Mouse (Mus musculus) neural tube, embryonic 11.5 days (tissue): ENCODE measurements around the gene D17H6S53E. TPM values are rescaled to one million over a fixed set of nuclear protein-coding genes. Genes with fewer than 3 reads are reported as not detected.
A peak's percentile ranks its signal among the peaks of the same experiment; 100 is the strongest.

Experiments used
- ATAC-seq: fragments of 200-750 bp; cut with Nextera tagmentation; 2 replicates; pipeline ENCODE4 v1.8.0; 2017; ENCODE audit warnings: moderate number of reproducible peaks, mild to moderate bottlenecking, moderate TSS enrichment, moderate library complexity; ENCODE audit not compliant: insufficient read depth, low FRiP score, low TSS enrichment
- DNase-seq: peaks from one replicate; pipeline ENCODE4 v3.0.0-alpha.2; 2015; ENCODE audit warnings: low spot score
- H3K27ac ChIP-seq: fragments of 300-500 bp; sonication (generic); 2 replicates; pipeline ENCODE4 v1.5.1; 2014; ENCODE audit warnings: low read depth, mild to moderate bottlenecking, low read length
- H3K27me3 ChIP-seq: fragments of 300-500 bp; sonication (generic); 2 replicates; pipeline ENCODE4 v1.6.1; 2014; ENCODE audit warnings: mild to moderate bottlenecking, low read length, mixed read lengths; ENCODE audit not compliant: control insufficient read depth, insufficient read depth
- H3K36me3 ChIP-seq: fragments of 300-500 bp; sonication (generic); 2 replicates; pipeline ENCODE4 v1.6.1; 2014; ENCODE audit warnings: mild to moderate bottlenecking, low read length, moderate library complexity, mixed read lengths; ENCODE audit not compliant: control insufficient read depth, insufficient read depth
- H3K4me1 ChIP-seq: fragments of 300-500 bp; sonication (generic); 2 replicates; pipeline ENCODE4 v1.6.1; 2014; ENCODE audit warnings: low read length, mixed read lengths; ENCODE audit not compliant: control insufficient read depth, insufficient read depth
- H3K4me2 ChIP-seq: fragments of 300-500 bp; sonication (generic); 2 replicates; pipeline ENCODE4 v1.6.1; 2014; ENCODE audit warnings: low read depth, mild to moderate bottlenecking, moderate library complexity
- H3K4me3 ChIP-seq: fragments of 300-500 bp; sonication (generic); 2 replicates; pipeline ENCODE4 v1.5.1; 2014; ENCODE audit warnings: low read depth, low read length
- H3K9ac ChIP-seq: fragments of 300-500 bp; sonication (generic); 2 replicates; pipeline ENCODE4 v1.6.1; 2014; ENCODE audit warnings: mild to moderate bottlenecking, low read length
- H3K9me3 ChIP-seq: fragments of 300-500 bp; sonication (generic); 2 replicates; pipeline ENCODE4 v1.6.1; 2016; ENCODE audit warnings: low read length; ENCODE audit not compliant: control insufficient read depth
- WGBS: fragments of 180-500 bp; shearing (Covaris S2); extraction: QIAGEN DNeasy Blood & Tissue Kit; methylation state at CpG from one replicate; pipeline ENCODE4 v1.1.7; 2014; 5-methylcytosine and 5-hydroxymethylcytosine counted together
- polyA plus RNA-seq: library from polyadenylated mRNA; unstranded; fragments of >200 nt; fragmentation: Nextera tagmentation; extraction: Ambion mirVana; gene quantifications from 2 replicates; pipeline ENCODE4 v1.2.1, GENCODE M21; 2014

Gene D17H6S53E
- polyA plus RNA-seq, 1 experiment from 2014 or later = 7.0 TPM

- no peaks in the 10 kb centered on the region for H3K4me1 ChIP-seq
- 79% methylated on average over 3 of the region's 3 CpGs for WGBS
- no peak overlapping the region for H3K27ac ChIP-seq
- no peak for ATAC-seq
- H3K27me3 ChIP-seq = no peaks in the 10 kb centered on the region
- DNase-seq = no peak
- H3K36me3 ChIP-seq = no peaks in the 10 kb centered on the region
- no peak overlapping the region for H3K4me3 ChIP-seq
- no peaks in the 10 kb centered on the region for H3K9me3 ChIP-seq
- no peak overlapping the region for H3K4me2 ChIP-seq
- H3K9ac ChIP-seq = no peak overlapping the region
Observed at GRCm38 (mm10) chr17:35083929-35084497, 42.2 kb upstream of the D17H6S53E start.

- Histone ChIP-seq H3K4me1 (peaks cover 5% of the 10 kb centered on the region; the same call in 1 of the 2 replicates), H3K27ac (no peak within 1 kb of the TSS), H3K9ac (no peak within 1 kb of the TSS), H3K27me3 (no peaks in the 10 kb centered on the region), H3K9me3 (no peaks in the 10 kb centered on the region), H3K4me2 (no peak within 1 kb of the TSS), H3K36me3 (no peaks in the 10 kb centered on the region), H3K4me3 (no peak within 1 kb of the TSS)
- 84% methylated on average over 7 of the region's 7 CpGs for WGBS
- DNase-seq (no peak), ATAC-seq (no peak)
Observed at GRCm38 (mm10) chr17:35085208-35085865, 40.8 kb upstream of the D17H6S53E start, which contains the start of gene Ly6g6f. Gene Ly6g6f (minus strand): TSS chr17:35085610.

DNA sequence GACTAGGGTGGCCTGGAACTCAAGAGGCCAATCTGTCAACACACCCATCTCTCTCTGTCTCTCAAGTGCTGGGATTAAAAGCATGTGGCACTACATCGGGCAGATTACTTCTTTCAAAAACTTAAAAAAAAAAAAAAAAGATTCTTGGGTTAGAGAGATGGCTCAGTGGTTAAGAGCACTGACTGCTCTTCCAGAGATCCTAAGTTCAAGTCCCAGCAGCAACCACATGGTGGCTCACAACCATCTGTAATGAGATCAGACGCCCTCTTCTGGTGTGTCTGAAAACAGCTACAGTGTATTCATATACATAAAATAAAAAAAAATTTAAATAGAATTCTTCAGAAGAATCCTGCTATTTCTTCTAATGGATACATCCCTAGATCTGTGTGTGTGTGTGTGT is 38.0 kb upstream of the D17H6S53E start:
- H3K4me3 ChIP-seq = no peak overlapping the region
- DNase-seq (no peak), ATAC-seq (no peak)
- H3K27me3 ChIP-seq = no peaks in the 10 kb centered on the region
- no peak overlapping the region for H3K27ac ChIP-seq
- peaks cover 3% of the 10 kb centered on the region; the same call in 1 of the 2 replicates for H3K36me3 ChIP-seq
- H3K4me1 ChIP-seq = peaks cover 6% of the 10 kb centered on the region; the same call in 1 of the 2 replicates
- H3K9ac ChIP-seq = no peak overlapping the region
- no peak overlapping the region for H3K4me2 ChIP-seq
- no peaks in the 10 kb centered on the region for H3K9me3 ChIP-seq
- WGBS = 50% methylated on average over 2 of the region's 2 CpGs

DNA sequence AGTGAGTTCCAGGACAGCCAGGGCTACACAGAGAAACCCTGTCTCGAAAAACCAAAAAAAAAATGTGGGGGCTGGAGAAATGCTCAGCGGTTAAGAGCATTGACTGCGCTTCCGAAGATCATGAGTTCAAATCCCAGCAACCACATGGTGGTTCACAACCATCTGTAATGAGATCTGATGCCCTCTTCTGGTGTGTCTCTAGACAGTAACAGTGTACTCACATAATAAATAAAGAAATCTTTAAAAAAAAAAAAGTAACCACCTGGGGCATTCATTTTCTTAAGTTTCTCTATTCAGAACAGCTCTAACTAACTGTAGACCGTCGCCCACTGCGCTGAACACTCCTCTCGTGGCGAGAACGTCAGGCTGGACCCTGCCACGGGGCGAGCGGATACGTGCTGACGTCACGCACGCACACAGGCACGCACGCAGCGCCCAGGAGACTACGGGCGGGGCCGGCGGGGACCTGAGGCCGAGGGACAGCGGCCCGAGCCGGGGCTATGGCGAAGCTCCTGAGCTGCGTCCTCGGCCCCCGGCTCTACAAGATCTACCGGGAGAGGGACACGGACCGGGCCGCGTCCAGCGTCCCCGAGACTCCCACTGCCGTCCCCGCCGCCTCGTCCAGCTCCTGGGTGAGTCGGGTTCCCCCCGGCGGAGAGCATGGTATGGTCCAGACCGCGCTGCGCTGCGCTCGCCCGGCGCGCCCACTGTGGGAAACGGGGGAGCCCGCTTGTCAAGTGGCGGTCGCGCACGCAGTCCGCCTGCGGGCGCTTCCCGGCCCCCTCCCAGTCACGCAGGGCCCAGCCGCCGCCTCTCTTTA is 37.1 kb upstream of the D17H6S53E start, which contains the start of gene Abhd16a:
Gene Abhd16a (plus strand): TSS at position 439 of the 820 bp plus-strand sequence.
- 3% methylated on average over 67 of the region's 67 CpGs for WGBS
- Histone ChIP-seq H3K4me2 (peak within 1 kb of the TSS; percentile 66), H3K4me3 (peak within 1 kb of the TSS; percentile 60), H3K27ac (peak within 1 kb of the TSS; percentile 94), H3K27me3 (no peaks in the 10 kb centered on the region), H3K9me3 (no peaks in the 10 kb centered on the region), H3K4me1 (peaks cover 6% of the 10 kb centered on the region; the same call in 1 of the 2 replicates), H3K36me3 (peaks cover 3% of the 10 kb centered on the region; the same call in 1 of the 2 replicates), H3K9ac (peak within 1 kb of the TSS; percentile 93)
- ATAC-seq = peak; percentile 98
- peak; percentile 97 for DNase-seq

GRCm38 (mm10) chr17:35090166-35090932 is 35.8 kb upstream of the D17H6S53E start:
- no peak for DNase-seq
- H3K27me3 ChIP-seq = no peaks in the 10 kb centered on the region
- H3K4me2 ChIP-seq = peak overlapping the region; percentile 66; the same call in 1 of the 2 replicates
- peaks cover 5% of the 10 kb centered on the region for H3K36me3 ChIP-seq
- no peak for ATAC-seq
- H3K27ac ChIP-seq = no peak overlapping the region
- 79% methylated on average over 8 of the region's 8 CpGs for WGBS
- peaks cover 6% of the 10 kb centered on the region; the same call in 1 of the 2 replicates for H3K4me1 ChIP-seq
- H3K9me3 ChIP-seq = no peaks in the 10 kb centered on the region
- H3K9ac ChIP-seq = 0 out of 2 replicates have a peak overlapping the region, but pooled peaks have one; percentile 3
- H3K4me3 ChIP-seq = peak overlapping the region; percentile 60; the same call in 1 of the 2 replicates

DNA sequence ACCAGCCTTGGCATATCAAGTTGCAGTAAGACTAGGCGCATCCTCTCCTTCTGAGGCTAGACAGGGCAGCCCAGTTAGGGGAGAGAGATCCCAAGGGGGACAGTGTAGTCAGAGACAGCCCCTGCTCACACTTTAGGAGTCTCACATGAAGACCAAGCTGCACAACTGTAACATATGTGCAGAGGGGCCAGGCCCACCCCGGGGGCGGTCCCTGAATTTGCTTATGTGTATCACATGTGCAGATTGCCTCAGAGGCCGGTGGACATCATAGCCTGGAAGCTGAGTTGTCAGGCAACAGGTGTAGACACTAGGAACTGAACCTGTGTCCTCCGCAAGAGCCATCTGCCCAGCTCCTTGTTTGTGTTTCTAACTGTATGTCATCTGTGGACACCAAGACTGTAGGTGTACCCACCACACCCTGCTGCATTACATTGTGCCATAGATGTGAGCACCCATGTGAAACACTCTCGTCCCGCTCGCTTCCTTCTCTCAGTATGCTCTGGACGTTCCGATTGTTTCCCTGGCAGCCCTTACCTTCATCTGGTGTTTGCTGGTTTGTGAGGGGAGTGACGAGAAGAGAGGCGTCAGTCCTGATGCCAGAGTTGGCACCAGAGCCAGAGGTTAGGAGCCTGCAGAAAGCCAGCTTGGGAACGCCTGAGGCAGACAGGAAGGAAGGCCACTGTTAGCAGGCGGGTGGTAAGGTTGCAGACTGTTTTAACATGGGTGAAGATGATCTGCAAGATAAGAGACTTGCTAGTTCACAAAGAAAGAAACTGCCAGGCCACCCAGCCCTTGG is 33.6 kb upstream of the D17H6S53E start:
- DNase-seq (no peak), ATAC-seq (no peak)
- H3K27ac ChIP-seq = no peak overlapping the region
- WGBS = 91% methylated on average over 14 of the region's 14 CpGs
- H3K9ac ChIP-seq = no peak overlapping the region
- no peaks in the 10 kb centered on the region for H3K9me3 ChIP-seq
- no peak overlapping the region for H3K4me3 ChIP-seq
- peaks cover 11% of the 10 kb centered on the region for H3K36me3 ChIP-seq
- H3K27me3 ChIP-seq = no peaks in the 10 kb centered on the region
- no peak overlapping the region for H3K4me2 ChIP-seq
- H3K4me1 ChIP-seq = peaks cover 6% of the 10 kb centered on the region; the same call in 1 of the 2 replicates

GRCm38 (mm10) chr17:35094475-35095365 is 31.5 kb upstream of the D17H6S53E start:
- ATAC-seq (no peak), DNase-seq (no peak)
- Histone ChIP-seq H3K4me3 (no peak overlapping the region), H3K9me3 (no peaks in the 10 kb centered on the region), H3K4me1 (peaks cover 6% of the 10 kb centered on the region; the same call in 1 of the 2 replicates), H3K4me2 (no peak overlapping the region), H3K27me3 (no peaks in the 10 kb centered on the region), H3K9ac (no peak overlapping the region), H3K36me3 (peaks cover 13% of the 10 kb centered on the region), H3K27ac (no peak overlapping the region)
- 92% methylated on average over 15 of the region's 15 CpGs for WGBS
